Mouse (Mus musculus) C2C12 (cell line): ENCODE data around the gene Sult2b1. TPM values are rescaled to one million over a fixed set of nuclear protein-coding genes. Genes with fewer than 3 reads are reported as not detected.

Experiments used
- H3K27me3 ChIP-seq: one replicate; pipeline ENCODE4 v1.6.1; 2011; ENCODE audit not compliant: control insufficient read depth, insufficient read depth, insufficient read length
- H3K36me3 ChIP-seq: one replicate; pipeline ENCODE4 v1.6.1; 2011; ENCODE audit not compliant: control insufficient read depth, insufficient read depth
- H3K4me3 ChIP-seq: one replicate; pipeline ENCODE4 v1.5.1; 2011; ENCODE audit warnings: mild to moderate bottlenecking, control low read depth; ENCODE audit not compliant: poor library complexity, insufficient read depth, severe bottlenecking
- H3K79me2 ChIP-seq: one replicate; pipeline ENCODE4 v1.6.1; 2011; ENCODE audit not compliant: control insufficient read depth, insufficient read depth
- H3K79me3 ChIP-seq: one replicate; pipeline ENCODE4 v1.6.1; 2011; ENCODE audit warnings: low read depth, control low read depth
- H3ac ChIP-seq: one replicate; pipeline ENCODE3; 2011; ENCODE audit warnings: low read depth; ENCODE audit not compliant: control insufficient read depth, insufficient read length
- CEBPB ChIP-seq: IDR thresholded peaks from one replicate; pipeline ENCODE4 v1.6.1; 2011; ENCODE audit warnings: low read depth, mild to moderate bottlenecking, control low read depth, moderate library complexity
- CTCF ChIP-seq: IDR thresholded peaks from one replicate; pipeline ENCODE4 v1.5.1; 2011; ENCODE audit not compliant: control insufficient read depth, insufficient read depth, insufficient read length
- FOSL1 ChIP-seq: IDR thresholded peaks from one replicate; pipeline ENCODE4 v1.8.0; 2011; ENCODE audit warnings: mild to moderate bottlenecking, low read length; ENCODE audit not compliant: poor library complexity, insufficient read depth, severe bottlenecking
- MAX ChIP-seq: IDR thresholded peaks from one replicate; pipeline ENCODE4 v1.6.1; 2011; ENCODE audit warnings: mild to moderate bottlenecking, control low read depth
- MYOD1 ChIP-seq: IDR thresholded peaks from one replicate; pipeline ENCODE4 v1.6.1; 2011; ENCODE audit warnings: low read depth; ENCODE audit not compliant: control insufficient read depth, insufficient read length
- MYOG ChIP-seq: IDR thresholded peaks from one replicate; pipeline ENCODE4 v1.6.1; 2011; ENCODE audit not compliant: control insufficient read depth, insufficient read length; ENCODE audit errors: extremely low read depth
- USF1 ChIP-seq: IDR thresholded peaks from one replicate; pipeline ENCODE4 v1.6.1; 2011; ENCODE audit warnings: low read depth, mild to moderate bottlenecking, control low read depth, moderate library complexity
- polyA plus RNA-seq: library from polyadenylated mRNA; unstranded; fragments of >200 nt; fragmentation: generic; extraction: Trizol; gene quantifications from one replicate; pipeline ENCODE4 v1.2.1, GENCODE M21; 2012; ENCODE audit warnings: missing spikeins

Sult2b1 gene
- polyA plus RNA-seq, 1 experiment = 0.13 TPM

DNA sequence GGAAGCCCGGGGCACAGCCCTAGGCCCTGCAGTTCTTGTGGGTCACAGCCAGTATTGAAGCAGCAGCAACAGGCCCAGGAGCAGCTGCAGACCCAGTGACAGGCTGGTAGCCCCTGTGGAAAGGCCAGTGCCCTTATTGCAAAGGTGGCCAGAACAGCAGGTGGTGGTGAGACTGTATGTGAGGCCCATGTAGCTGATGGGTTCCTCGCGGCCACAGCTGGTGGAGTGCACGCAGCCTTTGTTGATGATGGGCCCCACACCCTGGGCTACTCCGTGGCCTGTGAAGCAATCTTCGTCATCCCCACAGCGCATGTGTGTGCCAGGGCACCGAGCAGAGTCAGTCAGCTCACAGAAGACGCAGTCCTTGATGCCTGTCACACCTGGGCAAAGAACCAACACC, 59.3 kb downstream of the Sult2b1 start:
- Histone ChIP-seq H3ac (no peak overlapping the region), H3K27me3 (no peaks in the 10 kb centered on the region), H3K79me3 (peaks cover 4% of the 10 kb centered on the region), H3K79me2 (peaks cover 19% of the 10 kb centered on the region), H3K4me3 (no peak overlapping the region), H3K36me3 (peaks cover 42% of the 10 kb centered on the region)
- TF ChIP-seq MYOG (no peak), USF1 (no peak), FOSL1 (no peak), CTCF (no peak), CEBPB (no peak), MYOD1 (no peak), MAX (no peak)

GRCm38 (mm10) chr7:45723781-45724180, 60.7 kb downstream of the Sult2b1 start:
- TF ChIP-seq MYOD1 (no peak), MAX (no peak), CTCF (no peak), USF1 (no peak), CEBPB (no peak), MYOG (no peak), FOSL1 (no peak)
- Histone ChIP-seq H3ac (no peak overlapping the region), H3K79me2 (peaks cover 32% of the 10 kb centered on the region), H3K36me3 (peaks cover 56% of the 10 kb centered on the region), H3K79me3 (peaks cover 16% of the 10 kb centered on the region), H3K4me3 (no peak overlapping the region), H3K27me3 (no peaks in the 10 kb centered on the region)

GRCm38 (mm10) chr7:45723301-45723700, 61.2 kb downstream of the Sult2b1 start:
- no peak overlapping the region for H3ac ChIP-seq
- H3K79me3 ChIP-seq = peaks cover 21% of the 10 kb centered on the region
- TF ChIP-seq USF1 (no peak), MYOD1 (no peak), CTCF (no peak), MYOG (no peak), MAX (no peak), FOSL1 (no peak), CEBPB (no peak)
- peaks cover 61% of the 10 kb centered on the region for H3K36me3 ChIP-seq
- H3K27me3 ChIP-seq = no peaks in the 10 kb centered on the region
- peaks cover 37% of the 10 kb centered on the region for H3K79me2 ChIP-seq
- no peak overlapping the region for H3K4me3 ChIP-seq

GRCm38 (mm10) chr7:45722348-45722713, 62.1 kb downstream of the Sult2b1 start:
- TF ChIP-seq MAX (no peak), CEBPB (no peak), MYOD1 (no peak), MYOG (no peak), FOSL1 (no peak), CTCF (no peak), USF1 (no peak)
- Histone ChIP-seq H3K79me2 (peaks cover 47% of the 10 kb centered on the region), H3K4me3 (no peak overlapping the region), H3K27me3 (no peaks in the 10 kb centered on the region), H3ac (no peak overlapping the region), H3K36me3 (peaks cover 61% of the 10 kb centered on the region), H3K79me3 (peaks cover 28% of the 10 kb centered on the region)

DNA sequence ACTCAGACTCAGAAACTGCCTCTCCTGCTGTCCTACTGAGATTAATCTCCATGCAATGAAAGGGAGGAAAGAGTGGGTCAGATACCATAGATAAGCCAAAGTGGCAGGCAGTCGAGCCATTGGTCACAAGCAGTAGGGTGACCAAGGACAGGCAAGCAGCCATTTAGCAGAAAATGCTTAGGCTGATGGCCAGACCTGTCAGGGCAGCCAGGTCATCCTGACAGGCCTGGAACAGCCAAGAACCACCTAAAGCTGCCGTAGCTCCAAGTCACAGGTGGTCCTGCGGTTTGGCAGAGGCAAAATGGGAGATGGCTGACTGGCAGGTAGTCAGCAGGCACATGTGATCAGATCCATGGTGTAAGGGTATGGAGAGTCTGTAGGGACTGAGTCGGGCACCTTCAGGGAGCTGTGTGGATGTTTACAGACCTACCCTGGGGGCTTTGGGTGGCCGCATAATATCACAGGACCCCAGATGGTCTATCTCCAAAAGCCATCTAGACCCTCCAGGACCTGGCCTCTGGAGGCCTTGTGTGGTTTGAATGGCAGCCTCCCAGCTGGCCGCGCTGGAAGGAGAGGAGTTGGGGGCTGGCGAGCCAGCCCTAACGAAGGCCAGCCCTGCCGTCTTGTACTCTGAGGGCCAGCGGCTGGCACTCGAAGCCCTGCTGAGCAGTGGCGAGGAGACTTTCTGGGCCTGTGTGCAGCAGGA, 62.7 kb downstream of the Sult2b1 start:
- H3K79me2 ChIP-seq = peaks cover 52% of the 10 kb centered on the region
- no peak overlapping the region for H3K4me3 ChIP-seq
- no peaks in the 10 kb centered on the region for H3K27me3 ChIP-seq
- H3ac ChIP-seq = no peak overlapping the region
- TF ChIP-seq FOSL1 (no peak), MYOD1 (no peak), MAX (no peak), MYOG (no peak), CTCF (no peak), CEBPB (no peak), USF1 (no peak)
- peaks cover 34% of the 10 kb centered on the region for H3K79me3 ChIP-seq
- H3K36me3 ChIP-seq = peaks cover 57% of the 10 kb centered on the region

DNA sequence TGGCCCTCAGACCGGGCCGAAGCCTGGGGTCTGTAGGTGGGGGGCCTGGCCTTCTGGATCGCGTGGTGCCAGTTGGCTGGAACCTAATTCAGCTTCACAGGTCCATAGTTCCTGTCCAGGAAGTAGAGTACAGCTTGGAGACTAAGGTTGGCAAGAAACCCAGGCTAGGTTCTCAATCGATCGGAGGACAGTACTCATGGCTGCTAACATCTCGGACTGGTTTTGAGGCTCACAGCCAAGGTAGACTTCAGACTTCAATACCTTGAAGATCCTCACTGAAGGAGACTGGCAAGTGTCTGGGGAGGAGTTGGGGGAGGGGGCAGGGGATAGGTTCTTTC, 63.3 kb downstream of the Sult2b1 start:
- Histone ChIP-seq H3K79me3 (peaks cover 39% of the 10 kb centered on the region), H3K27me3 (no peaks in the 10 kb centered on the region), H3K36me3 (peaks cover 54% of the 10 kb centered on the region), H3K79me2 (peaks cover 58% of the 10 kb centered on the region), H3K4me3 (no peak overlapping the region), H3ac (no peak overlapping the region)
- TF ChIP-seq MAX = no peak
- TF ChIP-seq CEBPB = no peak
- no peak for TF ChIP-seq FOSL1
- no peak for TF ChIP-seq USF1
- no peak for TF ChIP-seq MYOD1
- TF ChIP-seq CTCF = no peak
- no peak for TF ChIP-seq MYOG
